Mouse (Mus musculus) testis, adult 2 months (tissue): Measurements from ENCODE around the gene Coa3.

Experiments used
- CTCF ChIP-seq: fragments of 200-500 bp; IDR thresholded peaks from 2 replicates; pipeline ENCODE4 v1.5.1; 2012; ENCODE audit warnings: low read depth, mild to moderate bottlenecking, inconsistent platforms, low read length, moderate library complexity; ENCODE audit not compliant: control insufficient read depth, insufficient read depth, insufficient replicate concordance
- POLR2A ChIP-seq: fragments of 200-500 bp; IDR thresholded peaks from 2 replicates; pipeline ENCODE4 v1.6.1; 2012; ENCODE audit warnings: low read depth, mild to moderate bottlenecking, inconsistent platforms, low read length, moderate library complexity; ENCODE audit not compliant: control insufficient read depth

- TF ChIP-seq POLR2A (no peak), CTCF (no peak)
These were observed 48.4 kb upstream of the Coa3 start for GRCm38 (mm10) chr11:101327311-101327710.
